Mouse (Mus musculus): ENCODE measurements at regions not wholly inside any gene's neighbourhood (a gene's known extent, or its start where the extent isn't known, plus 50 kb on each side); places are given as distances from the start of the nearest gene placed in this dataset.

GRCm38 (mm10) chr1:128738152-128738551 lies 146.1 kb upstream of the Cxcr4 start:
- H3K27ac ChIP-seq (replicated peaks), result no peak overlapping the region
- 0 out of 2 replicates have a peak, but pooled peaks have one; percentile 55 for ATAC-seq (replicated peaks)
- no peaks in the 10 kb centered on the region for H3K36me3 ChIP-seq
- no peaks in the 10 kb centered on the region for H3K9me3 ChIP-seq
- no peak overlapping the region for H3K9ac ChIP-seq (replicated peaks)
- no peak overlapping the region for H3K4me2 ChIP-seq (replicated peaks)
- H3K4me3 ChIP-seq, result no peak overlapping the region
- H3K4me1 ChIP-seq, result no peaks in the 10 kb centered on the region
- no peaks in the 10 kb centered on the region for H3K27me3 ChIP-seq
- 76% methylated on average over 4 of the region's 4 CpGs for WGBS

GRCm38 (mm10) chr1:128734857-128735256 lies 142.8 kb upstream of the Cxcr4 start:
- no peak overlapping the region for H3K4me3 ChIP-seq
- H3K27me3 ChIP-seq, result no peaks in the 10 kb centered on the region
- H3K9ac ChIP-seq (replicated peaks), result no peak overlapping the region
- no peak overlapping the region for H3K4me2 ChIP-seq (replicated peaks)
- H3K36me3 ChIP-seq, result no peaks in the 10 kb centered on the region
- no peaks in the 10 kb centered on the region; the same call in 1 of the 2 replicates for H3K4me1 ChIP-seq
- no peaks in the 10 kb centered on the region for H3K9me3 ChIP-seq
- ATAC-seq (replicated peaks), result no peak
- 75% methylated on average over 2 of the region's 2 CpGs for WGBS
- H3K27ac ChIP-seq (replicated peaks), result no peak overlapping the region

GRCm38 (mm10) chr1:128731445-128731844 lies 139.4 kb upstream of the Cxcr4 start:
- H3K4me3 ChIP-seq, result no peak overlapping the region
- no peaks in the 10 kb centered on the region; the same call in 1 of the 2 replicates for H3K4me1 ChIP-seq
- no peaks in the 10 kb centered on the region for H3K9me3 ChIP-seq
- 49% methylated on average over 3 of the region's 3 CpGs for WGBS
- H3K27me3 ChIP-seq, result no peaks in the 10 kb centered on the region
- H3K4me2 ChIP-seq (replicated peaks), result no peak overlapping the region
- no peak overlapping the region for H3K27ac ChIP-seq (replicated peaks)
- ATAC-seq (replicated peaks), result no peak
- no peaks in the 10 kb centered on the region for H3K36me3 ChIP-seq
- no peak overlapping the region for H3K9ac ChIP-seq (replicated peaks)

- Histone ChIP-seq H3K4me2 (replicated peaks) (no peak overlapping the region), H3K27me3 (no peaks in the 10 kb centered on the region), H3K36me3 (no peaks in the 10 kb centered on the region), H3K27ac (replicated peaks) (no peak overlapping the region), H3K4me1 (no peaks in the 10 kb centered on the region), H3K4me3 (no peak overlapping the region), H3K9me3 (no peaks in the 10 kb centered on the region), H3K9ac (replicated peaks) (no peak overlapping the region)
- ATAC-seq (replicated peaks), result no peak
- WGBS, result 90% methylated on average over 6 of the region's 6 CpGs
Observed at GRCm38 (mm10) chr1:128724433-128725091, 132.5 kb upstream of the Cxcr4 start.

GRCm38 (mm10) chr1:128723843-128724242 lies 131.8 kb upstream of the Cxcr4 start:
- Histone ChIP-seq H3K4me3 (no peak overlapping the region), H3K27me3 (no peaks in the 10 kb centered on the region), H3K27ac (replicated peaks) (no peak overlapping the region), H3K36me3 (no peaks in the 10 kb centered on the region), H3K9me3 (no peaks in the 10 kb centered on the region), H3K9ac (replicated peaks) (no peak overlapping the region), H3K4me2 (replicated peaks) (no peak overlapping the region), H3K4me1 (no peaks in the 10 kb centered on the region)
- WGBS, result 62% methylated on average over 3 of the region's 3 CpGs
- ATAC-seq (replicated peaks), result no peak

- no peaks in the 10 kb centered on the region for H3K36me3 ChIP-seq
- H3K4me3 ChIP-seq, result no peak overlapping the region
- H3K4me1 ChIP-seq, result no peaks in the 10 kb centered on the region
- H3K27me3 ChIP-seq, result no peaks in the 10 kb centered on the region
- 76% methylated on average over 2 of the region's 2 CpGs for WGBS
- no peak overlapping the region for H3K4me2 ChIP-seq (replicated peaks)
- no peak overlapping the region for H3K9ac ChIP-seq (replicated peaks)
- no peaks in the 10 kb centered on the region for H3K9me3 ChIP-seq
- no peak for ATAC-seq (replicated peaks)
- no peak overlapping the region for H3K27ac ChIP-seq (replicated peaks)
Observed at GRCm38 (mm10) chr1:128722061-128722471, 130.0 kb upstream of the Cxcr4 start.

- Histone ChIP-seq H3K4me2 (replicated peaks) (no peak overlapping the region), H3K4me1 (peaks cover 6% of the 10 kb centered on the region), H3K9me3 (no peaks in the 10 kb centered on the region), H3K4me3 (no peak overlapping the region), H3K36me3 (no peaks in the 10 kb centered on the region), H3K27me3 (no peaks in the 10 kb centered on the region), H3K27ac (replicated peaks) (no peak overlapping the region), H3K9ac (replicated peaks) (no peak overlapping the region)
- ATAC-seq (replicated peaks), result no peak
- 44% methylated on average over 6 of the region's 6 CpGs for WGBS
Observed at GRCm38 (mm10) chr1:128714843-128715242, 122.8 kb upstream of the Cxcr4 start.

GRCm38 (mm10) chr1:128712876-128713275 lies 120.8 kb upstream of the Cxcr4 start:
- Histone ChIP-seq H3K27me3 (no peaks in the 10 kb centered on the region), H3K4me3 (no peak overlapping the region), H3K4me2 (replicated peaks) (no peak overlapping the region), H3K9me3 (no peaks in the 10 kb centered on the region), H3K4me1 (peaks cover 6% of the 10 kb centered on the region), H3K27ac (replicated peaks) (no peak overlapping the region), H3K36me3 (no peaks in the 10 kb centered on the region), H3K9ac (replicated peaks) (no peak overlapping the region)
- ATAC-seq (replicated peaks), result no peak
- 74% methylated on average over 7 of the region's 7 CpGs for WGBS

- H3K9me3 ChIP-seq, result no peaks in the 10 kb centered on the region
- ATAC-seq (replicated peaks), result no peak
- no peak overlapping the region for H3K9ac ChIP-seq (replicated peaks)
- H3K4me2 ChIP-seq (replicated peaks), result no peak overlapping the region
- no peaks in the 10 kb centered on the region for H3K36me3 ChIP-seq
- H3K4me3 ChIP-seq, result no peak overlapping the region
- H3K27ac ChIP-seq (replicated peaks), result no peak overlapping the region
- no peaks in the 10 kb centered on the region for H3K27me3 ChIP-seq
- H3K4me1 ChIP-seq, result peaks cover 6% of the 10 kb centered on the region
- 92% methylated on average over 5 of the region's 5 CpGs for WGBS
Observed at GRCm38 (mm10) chr1:128711121-128711520, 119.0 kb upstream of the Cxcr4 start.

- ATAC-seq (replicated peaks), result no peak
- Histone ChIP-seq H3K9ac (replicated peaks) (no peak overlapping the region), H3K4me2 (replicated peaks) (no peak overlapping the region), H3K27ac (replicated peaks) (no peak overlapping the region), H3K9me3 (no peaks in the 10 kb centered on the region), H3K4me3 (no peak overlapping the region), H3K4me1 (no peaks in the 10 kb centered on the region), H3K36me3 (no peaks in the 10 kb centered on the region), H3K27me3 (no peaks in the 10 kb centered on the region)
- WGBS, result 94% methylated on average over 6 of the region's 6 CpGs
Observed at GRCm38 (mm10) chr1:128707747-128708146, 115.7 kb upstream of the Cxcr4 start.

- no peak overlapping the region for H3K27ac ChIP-seq (replicated peaks)
- H3K36me3 ChIP-seq, result no peaks in the 10 kb centered on the region
- H3K4me3 ChIP-seq, result no peak overlapping the region
- WGBS, result 92% methylated on average over 2 of the region's 2 CpGs
- no peaks in the 10 kb centered on the region for H3K27me3 ChIP-seq
- no peak overlapping the region for H3K9ac ChIP-seq (replicated peaks)
- ATAC-seq (replicated peaks), result no peak
- H3K4me1 ChIP-seq, result no peaks in the 10 kb centered on the region
- no peak overlapping the region for H3K4me2 ChIP-seq (replicated peaks)
- no peaks in the 10 kb centered on the region for H3K9me3 ChIP-seq
Observed at GRCm38 (mm10) chr1:128706167-128706566, 114.1 kb upstream of the Cxcr4 start.

- no peaks in the 10 kb centered on the region for H3K9me3 ChIP-seq
- no peaks in the 10 kb centered on the region for H3K27me3 ChIP-seq
- H3K4me1 ChIP-seq, result no peaks in the 10 kb centered on the region
- no peak for ATAC-seq (replicated peaks)
- no peak overlapping the region for H3K4me2 ChIP-seq (replicated peaks)
- no peak overlapping the region for H3K9ac ChIP-seq (replicated peaks)
- no peaks in the 10 kb centered on the region for H3K36me3 ChIP-seq
- WGBS, result 71% methylated on average over 3 of the region's 3 CpGs
- no peak overlapping the region for H3K4me3 ChIP-seq
- H3K27ac ChIP-seq (replicated peaks), result no peak overlapping the region
Observed at GRCm38 (mm10) chr1:128705071-128705503, 113.0 kb upstream of the Cxcr4 start.

- ATAC-seq (replicated peaks), result no peak
- WGBS, result 65% methylated on average over 3 of the region's 3 CpGs
- Histone ChIP-seq H3K4me2 (replicated peaks) (no peak overlapping the region), H3K27me3 (no peaks in the 10 kb centered on the region), H3K9ac (replicated peaks) (no peak overlapping the region), H3K9me3 (no peaks in the 10 kb centered on the region), H3K4me1 (no peaks in the 10 kb centered on the region), H3K27ac (replicated peaks) (no peak overlapping the region), H3K4me3 (no peak overlapping the region), H3K36me3 (no peaks in the 10 kb centered on the region)
Observed at GRCm38 (mm10) chr1:128701326-128701725, 109.2 kb upstream of the Cxcr4 start.
